Mouse (Mus musculus) MEL-GATA-1-ER (cell line): ENCODE measurements around the gene Bloc1s3.

ENCODE experiments used
- DNase-seq: peaks from one replicate; pipeline ENCODE4 v3.0.0-alpha.2; 2012; ENCODE audit warnings: low read depth; ENCODE audit errors: extremely low read depth

Gene Bloc1s3

DNA sequence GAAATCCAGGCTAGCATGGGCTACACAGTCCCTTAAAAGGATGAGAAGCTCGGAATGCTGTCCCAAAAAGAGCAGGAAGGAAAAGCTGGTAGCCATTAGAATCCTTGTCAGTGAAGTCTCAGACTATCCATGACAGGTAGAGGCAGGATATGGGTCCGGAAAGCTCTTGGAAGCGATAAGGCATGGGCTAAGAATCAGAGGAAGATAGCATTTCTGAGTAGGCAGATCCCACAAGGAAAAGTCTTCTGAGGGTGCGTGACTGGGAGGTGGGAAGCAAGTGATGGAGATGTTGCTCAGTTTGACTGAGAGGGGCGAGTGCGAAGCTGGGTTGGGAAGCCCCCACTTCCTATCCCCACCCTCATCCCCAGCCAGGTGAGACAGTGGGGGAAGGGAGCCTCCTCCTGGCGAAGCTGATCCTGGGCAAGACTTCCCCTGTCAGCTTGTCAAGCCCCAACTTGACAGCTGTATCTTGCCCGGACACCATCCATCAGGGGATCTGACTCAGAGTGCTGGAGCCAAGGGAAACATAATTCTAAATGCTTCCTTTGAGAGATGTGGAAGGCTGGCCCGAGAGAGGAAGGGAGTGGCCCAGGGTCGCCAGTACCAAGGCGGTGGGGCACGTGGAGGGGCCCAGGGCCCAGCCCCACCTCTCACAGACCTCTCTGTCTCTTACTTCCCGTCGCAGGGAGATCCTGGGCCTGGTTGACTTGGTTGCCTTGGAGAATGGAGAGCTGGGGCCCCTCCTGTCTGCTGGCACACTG lies 30.4 kb downstream of the Bloc1s3 start:
- DNase-seq, result no peak

DNA sequence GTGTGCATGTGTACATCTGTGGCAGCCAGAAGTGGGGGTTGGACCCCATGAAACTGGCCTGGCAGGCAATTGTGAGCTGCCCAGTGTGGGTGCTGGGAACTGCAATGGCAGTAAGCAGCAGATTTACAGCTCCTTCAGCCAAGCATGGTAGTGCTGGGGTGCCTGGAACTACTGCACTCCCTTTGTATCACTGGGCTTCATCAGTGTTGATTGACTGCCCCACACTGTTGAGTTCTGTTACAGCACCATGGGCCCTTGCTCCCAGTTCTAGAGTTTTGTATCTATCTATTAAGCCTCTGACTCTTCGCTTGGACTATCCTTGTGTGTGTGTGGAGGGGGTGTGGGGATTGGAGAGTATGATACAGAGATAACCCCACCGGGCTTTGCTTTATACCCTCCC lies 31.1 kb downstream of the Bloc1s3 start:
- no peak for DNase-seq

DNA sequence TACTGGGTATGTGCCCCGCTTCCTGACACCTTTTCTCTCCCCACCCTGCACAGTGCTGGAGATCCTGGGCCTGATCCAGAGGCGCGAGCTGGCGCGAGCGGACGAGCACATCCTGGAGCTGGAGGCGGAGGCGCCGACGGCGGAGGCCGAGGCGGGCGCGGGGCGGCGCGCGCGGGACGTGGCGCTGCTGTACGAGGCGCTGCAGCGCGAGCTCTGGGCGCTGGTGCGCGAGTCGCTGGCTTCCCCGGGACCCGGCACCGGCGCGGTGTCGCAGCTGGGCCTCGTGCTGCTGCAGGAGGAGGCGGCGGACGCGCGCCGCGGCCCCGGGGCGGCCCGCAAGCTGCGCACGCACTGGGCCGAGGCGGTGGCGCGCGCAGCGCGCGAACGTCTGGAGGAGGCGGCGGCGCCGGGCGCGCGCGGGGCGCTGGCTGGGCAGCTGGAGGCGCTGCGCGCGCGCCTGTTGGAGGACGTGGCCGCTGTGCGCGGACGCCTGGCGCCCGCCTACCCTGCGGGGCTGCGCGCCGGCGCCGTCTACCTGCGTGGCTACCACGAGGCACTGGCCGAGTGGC lies 34.2 kb downstream of the Bloc1s3 start:
- DNase-seq, result no peak

DNA sequence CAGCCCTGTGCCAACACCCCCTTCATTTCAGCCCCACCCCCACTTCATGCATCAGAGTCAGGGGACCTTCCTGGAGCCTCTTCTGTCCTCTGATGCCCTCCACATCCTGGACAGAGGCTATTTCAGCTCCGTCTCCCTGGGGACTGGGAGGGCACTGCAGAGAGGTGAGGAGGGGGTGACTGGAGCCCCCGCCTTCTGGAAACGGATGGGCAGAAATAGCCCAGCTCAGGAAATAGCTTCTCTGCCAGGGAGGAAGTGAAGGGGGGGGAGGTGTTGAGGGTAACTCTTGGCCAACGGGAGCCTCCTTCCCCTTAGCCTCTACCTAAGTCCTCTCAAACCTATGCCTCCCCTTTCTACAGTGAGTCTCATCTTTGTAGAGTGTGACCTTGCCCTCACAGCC lies 35.8 kb downstream of the Bloc1s3 start:
- DNase-seq, result no peak

DNA sequence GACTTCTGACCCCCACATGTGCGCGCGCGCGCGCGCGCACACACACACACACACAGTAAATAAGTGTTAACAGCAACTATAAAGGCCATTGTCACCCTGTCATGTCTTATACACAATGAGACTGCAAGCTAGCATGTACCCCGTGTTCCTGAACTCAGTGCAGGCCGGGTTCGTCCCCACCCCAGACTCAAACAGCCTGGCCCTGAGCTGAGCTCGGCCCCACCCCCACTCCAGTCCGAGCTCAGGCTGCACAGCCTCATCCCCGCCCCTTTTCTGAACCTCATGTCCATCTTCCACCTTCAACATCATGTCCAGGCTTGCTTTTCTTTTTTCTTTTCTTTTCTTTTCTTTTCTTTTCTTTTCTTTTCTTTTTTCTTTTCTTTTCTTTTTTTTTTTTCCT lies 37.9 kb downstream of the Bloc1s3 start:
- DNase-seq, result no peak

DNA sequence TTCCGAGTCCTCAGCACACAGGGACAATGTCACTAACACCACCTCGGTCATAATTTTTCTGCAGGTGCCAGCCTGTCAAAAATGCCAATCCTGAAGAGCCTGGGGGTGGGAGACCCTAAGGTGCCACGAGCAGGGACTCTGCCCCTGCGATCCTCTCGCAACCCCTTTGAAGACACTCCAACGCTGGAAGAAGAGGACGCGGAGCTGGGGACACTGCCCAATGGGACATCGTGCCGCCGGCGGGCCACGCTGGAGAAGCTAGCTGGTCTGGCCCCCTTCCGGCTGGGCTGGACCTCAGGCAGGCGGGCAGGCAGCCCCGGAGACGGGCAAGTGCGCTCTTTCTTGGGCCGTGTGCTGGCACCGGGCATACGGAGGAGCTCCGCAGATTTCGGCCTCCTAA lies 38.8 kb downstream of the Bloc1s3 start:
- DNase-seq, result no peak

DNA sequence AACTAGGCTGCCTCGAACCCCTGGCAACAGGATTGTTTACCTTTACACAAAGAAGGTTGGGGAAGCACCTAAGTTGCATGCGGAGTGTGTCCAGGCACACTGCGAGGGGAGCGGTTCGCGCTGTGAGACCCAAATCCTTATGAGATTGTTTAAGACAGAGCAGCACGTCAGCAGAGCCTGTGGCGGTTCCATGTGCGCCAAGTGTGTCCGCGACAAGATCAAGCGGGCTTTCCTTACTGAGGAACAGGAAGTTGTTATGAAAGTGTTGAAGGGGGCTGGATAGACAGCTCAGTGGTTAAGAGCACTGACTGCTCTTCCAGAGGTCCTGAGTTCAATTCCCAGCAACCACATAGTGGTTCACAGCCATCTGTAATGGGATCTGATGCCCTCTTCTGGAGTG lies 39.9 kb downstream of the Bloc1s3 start:
- no peak for DNase-seq

DNA sequence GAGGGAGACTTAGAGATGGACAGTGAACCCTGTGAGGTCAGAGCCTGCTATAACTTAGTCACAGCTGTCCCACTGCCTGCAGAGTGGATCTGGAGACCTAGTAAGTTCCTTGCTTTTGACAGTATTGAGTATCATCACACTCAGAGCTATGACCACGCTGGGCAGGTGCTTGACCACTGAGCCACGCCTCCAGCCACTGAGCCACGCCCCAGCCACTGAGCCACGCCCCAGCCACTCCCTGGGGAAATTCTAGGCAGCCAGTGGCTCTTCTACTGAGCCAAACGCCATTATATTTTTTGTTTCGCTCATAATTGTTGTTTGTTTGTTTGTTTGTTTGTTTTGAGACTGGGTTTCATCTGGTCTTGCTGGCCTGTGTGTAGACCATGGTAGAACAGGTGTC lies 40.5 kb downstream of the Bloc1s3 start:
- DNase-seq, result no peak

DNA sequence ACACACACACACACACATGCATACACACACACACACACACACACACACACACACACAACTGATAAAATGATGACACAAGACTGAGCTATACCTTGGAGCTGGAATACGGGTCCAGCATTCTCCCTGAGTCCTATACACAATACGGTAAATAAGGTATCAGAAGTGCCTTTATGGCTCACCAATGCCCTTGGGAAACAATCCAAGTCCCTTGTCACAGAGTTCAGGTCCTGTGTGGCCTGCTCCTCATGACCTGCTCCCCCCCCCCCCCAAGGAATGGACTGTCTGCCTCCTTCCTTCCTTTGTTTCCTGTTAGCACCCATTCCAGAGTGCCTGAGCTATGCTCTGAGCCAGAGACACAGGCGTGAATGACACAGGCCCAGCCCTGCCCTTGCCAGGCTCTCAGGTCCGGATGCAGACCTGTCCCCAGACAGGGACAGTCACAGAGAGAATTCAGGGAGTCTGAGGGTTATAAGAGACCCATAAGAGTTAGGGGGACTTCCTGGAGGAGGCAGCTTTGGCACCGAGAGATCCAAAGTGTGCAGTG lies 41.5 kb downstream of the Bloc1s3 start:
- DNase-seq, result no peak

DNA sequence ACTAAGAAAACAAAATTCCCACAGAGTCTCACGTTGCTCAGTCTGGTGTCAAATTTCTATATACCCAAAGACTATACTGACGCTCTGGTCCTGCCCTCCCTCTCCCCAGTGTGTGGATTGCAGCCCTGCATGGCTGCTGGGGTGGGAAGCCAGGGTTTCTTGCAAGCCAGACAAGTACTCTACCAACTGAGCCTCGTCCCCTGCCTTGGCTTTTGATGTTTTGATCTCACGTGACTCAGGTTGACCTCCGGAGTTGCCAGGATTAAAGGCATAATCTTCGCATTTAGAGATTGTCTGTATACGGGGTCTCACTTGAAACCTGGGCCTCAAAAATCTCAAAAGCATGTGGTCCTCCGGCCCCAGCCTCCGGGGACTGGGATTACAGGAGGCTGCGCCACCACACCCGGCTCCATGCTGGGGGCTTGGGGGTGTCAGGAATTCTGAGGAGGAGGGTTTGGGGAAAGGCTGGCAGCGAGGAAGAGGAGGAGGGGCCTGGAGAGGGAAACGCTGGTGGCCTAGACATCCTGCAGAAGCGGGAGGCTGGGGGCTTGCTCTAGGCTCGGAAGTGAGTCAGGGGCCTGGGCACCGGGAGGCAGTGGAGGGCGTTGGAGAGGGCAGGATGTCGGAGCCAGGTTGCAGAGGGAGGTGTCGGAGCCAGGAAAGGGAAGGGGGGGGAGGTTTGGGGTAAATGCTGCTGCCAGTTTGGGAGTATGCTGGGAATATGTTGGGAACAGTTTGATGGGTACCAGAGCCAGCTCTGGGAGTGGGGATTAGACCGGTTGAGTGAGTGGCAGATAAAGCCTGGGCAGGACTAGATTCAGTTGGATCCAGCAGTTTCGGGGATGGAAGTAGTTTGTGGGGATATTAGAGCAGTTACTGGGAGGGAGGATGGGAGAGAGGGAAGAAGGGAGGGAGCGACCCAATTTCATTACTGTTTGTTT lies 43.5 kb downstream of the Bloc1s3 start:
- DNase-seq, result no peak

DNA sequence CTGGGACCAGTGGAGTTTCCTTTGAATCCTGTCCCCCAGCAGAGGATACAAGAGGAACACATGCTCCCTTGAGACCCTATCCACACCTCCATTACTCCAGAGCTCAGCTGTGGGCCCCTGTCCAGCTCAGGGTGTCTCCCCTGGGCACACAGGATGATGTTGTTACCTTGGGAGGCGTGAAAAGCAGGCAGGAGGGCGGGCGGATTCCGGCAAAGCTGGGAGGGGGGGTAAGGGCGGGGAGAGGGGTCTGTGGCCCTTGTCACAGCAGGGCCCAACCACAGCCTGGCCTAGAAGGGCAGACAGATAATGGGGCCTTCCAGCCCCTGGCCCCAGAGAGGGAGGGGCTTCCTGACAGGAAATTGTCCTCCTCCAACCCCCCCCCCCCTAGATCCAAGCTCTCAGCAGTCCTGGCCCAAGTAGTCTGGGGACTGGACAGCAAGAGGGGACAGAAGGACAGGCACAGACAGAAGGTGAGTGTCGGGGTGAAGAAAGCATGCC lies 45.2 kb downstream of the Bloc1s3 start, which contains the start of gene Exoc3l2:
Gene Exoc3l2 (plus strand): TSS at position 448 of the 498 bp plus-strand sequence.
- no peak for DNase-seq

DNA sequence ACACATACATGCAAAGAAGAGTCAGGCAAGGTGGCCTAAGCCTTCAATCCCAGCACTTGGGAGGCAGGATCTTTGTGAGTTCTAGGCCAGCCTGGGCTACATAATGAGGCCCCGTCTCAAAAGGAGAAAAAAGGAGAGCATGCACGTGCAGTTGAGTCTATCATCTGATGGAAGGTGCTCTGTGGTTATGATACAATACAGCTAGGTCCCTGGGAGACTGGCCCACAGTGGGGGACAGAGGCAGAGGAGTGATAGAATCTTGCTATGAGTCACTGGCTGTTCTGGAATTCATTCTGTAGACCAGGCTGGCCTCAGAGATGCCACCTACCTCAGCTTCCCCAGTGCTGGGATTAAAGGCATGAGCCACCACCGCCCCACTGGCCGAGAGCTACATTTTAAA lies 45.7 kb downstream of the Bloc1s3 start:
- DNase-seq, result no peak

DNA sequence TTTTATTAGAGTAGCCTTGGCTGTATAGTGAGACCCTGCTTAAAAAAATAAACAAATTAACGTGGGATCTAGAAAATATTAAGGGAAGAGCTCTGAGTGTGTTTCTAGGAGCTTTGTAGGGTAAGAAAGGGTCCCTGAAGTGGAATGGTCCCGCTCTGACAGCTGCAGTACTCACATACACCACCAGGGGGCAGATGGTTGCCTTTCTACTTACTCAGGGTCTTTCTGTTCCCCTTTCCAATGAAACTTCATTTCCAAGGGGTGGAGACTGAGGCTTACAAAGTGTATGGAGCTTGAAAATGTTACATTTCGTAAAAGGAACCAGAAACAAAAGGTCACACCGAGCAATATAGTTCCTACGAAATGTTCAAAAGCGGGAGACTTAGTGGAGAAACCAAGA lies 46.7 kb downstream of the Bloc1s3 start:
- DNase-seq, result peak; percentile 69

DNA sequence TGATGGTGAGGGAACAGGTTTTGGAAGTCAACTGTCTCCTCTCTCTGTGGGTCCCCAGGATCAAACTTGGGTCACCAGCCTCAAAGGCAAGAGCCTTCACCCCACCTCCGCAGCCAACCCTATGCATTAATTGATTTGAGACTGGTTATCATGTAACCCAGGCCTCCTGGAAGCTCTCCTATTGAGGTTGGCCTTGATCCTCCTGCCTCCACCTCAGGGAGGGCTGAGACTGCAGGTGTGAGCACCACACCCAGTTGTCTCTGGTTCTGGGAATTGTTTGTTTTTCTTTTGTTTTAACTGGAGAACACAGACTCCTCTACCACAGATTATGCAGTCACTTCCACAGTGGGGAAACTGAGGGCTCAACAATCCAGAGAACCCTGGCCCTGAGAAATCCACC lies 47.7 kb downstream of the Bloc1s3 start:
- DNase-seq, result no peak

DNA sequence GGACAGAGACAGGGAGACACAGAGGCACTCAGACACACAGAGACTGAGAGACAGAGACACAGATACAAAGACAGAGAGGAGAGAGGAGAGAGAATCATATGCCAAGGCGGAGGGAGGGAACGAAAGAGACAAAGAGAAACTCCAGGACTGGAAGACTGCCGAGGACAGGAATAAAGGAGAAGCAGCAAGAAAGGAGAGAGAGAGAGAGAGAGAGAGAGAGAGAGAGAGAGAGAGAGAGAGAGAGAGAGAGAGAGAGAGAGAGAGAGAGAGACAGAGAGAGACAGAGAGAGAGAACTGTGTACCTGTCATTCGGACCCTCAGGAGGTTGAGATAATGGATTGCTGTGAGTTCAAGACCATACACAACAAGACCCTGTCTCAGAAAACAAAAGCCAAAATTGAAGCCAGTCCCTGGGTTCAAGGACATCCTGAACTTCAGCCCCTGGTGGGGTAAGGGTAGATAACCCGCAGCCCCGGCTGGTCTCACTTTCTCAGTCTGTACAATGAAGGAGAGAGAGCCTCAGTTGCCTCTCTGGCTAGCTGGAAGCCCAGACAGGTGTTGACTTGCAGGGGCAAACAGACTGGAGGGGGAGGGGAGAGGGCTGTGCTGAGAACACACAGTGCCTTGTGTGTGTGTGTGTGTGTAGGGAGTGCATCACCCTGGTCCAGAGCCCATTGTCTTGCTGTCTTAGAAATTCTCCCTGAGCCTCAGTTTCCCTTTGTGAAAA lies 48.9 kb downstream of the Bloc1s3 start:
- no peak for DNase-seq

DNA sequence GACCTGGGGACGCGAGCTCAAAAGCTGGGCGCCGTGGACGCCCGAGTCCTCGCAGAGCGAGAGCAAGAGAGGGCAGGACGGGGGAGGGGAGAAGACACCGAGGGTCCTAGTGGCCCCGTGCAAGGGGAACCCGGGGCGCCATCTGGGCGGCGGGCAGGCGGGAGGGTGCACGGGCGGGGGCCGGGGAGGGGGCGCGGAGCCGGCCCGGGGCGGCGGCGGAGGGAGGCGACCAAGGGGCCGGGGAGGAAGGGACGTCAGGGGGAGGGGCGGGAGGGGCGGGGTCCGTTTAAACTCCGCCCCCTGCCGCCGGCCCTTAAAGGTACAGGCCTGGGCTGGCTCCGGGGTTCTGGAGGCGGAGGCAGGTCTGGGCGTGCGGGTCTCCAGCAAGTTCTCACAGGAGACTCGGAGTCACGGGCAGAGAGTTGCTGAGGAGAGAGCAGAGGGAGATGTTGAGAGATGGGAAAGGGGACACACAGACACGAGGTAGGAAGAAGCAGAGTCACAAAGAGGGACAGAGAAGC lies 49.5 kb downstream of the Bloc1s3 start, which contains the start of gene Mark4:
Gene Mark4 (minus strand): TSS at position 231 of the 521 bp plus-strand sequence.
- DNase-seq, result peak; percentile 59

DNA sequence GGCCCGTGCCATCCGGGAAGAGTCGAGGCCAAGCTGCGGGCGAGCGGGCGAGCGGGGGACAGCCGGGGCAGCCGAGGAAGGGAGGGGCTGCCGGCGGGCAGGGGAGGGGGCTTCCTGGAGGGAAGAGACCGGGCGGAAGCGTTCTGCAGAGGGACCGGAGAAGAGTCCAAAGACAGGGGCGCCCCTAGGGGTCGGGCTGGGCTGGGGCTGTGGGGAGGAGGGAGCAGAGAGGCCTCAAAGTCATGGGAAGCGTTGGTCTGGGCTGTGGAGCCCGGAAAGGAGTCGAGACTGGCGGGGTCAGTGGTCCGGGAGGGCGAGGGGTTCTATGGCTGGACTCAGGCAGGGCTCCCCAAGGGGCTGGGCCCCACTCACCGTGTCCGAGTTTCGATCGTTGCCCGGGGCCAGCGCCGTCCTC lies 50.1 kb downstream of the Bloc1s3 start:
- no peak for DNase-seq

DNA sequence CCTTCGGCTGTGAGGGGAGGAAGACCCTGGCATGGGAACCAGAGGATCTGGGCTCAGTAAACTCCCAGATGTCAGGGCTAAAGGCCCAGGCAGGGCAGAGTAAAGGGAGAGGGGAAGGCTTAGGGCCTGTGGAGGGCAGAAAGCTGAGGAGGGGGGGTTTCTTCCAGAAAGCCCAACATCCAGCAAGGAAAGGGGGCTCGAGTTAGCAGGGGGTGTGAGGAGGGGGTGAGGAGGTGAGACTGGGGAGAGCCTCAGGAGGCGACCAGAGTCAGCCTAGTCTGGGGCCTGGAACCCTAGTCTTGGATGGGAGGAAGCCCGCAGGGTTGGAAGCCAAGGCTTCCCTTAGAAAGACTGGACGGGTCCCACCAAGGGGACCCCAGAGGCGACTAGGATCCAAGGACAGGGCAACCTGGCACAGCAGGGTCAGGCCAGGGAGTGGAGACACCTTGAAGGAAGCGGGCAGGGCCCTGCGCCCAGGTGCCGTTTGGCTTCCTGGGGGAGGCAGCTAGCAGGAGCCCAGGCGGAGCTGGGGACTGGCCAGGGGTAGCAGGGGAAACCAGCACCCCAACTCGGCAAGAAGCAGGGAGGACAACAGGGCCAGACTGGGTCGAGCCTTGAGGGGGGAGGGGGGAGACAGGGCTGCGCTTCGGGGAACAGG lies 50.6 kb downstream of the Bloc1s3 start:
- no peak for DNase-seq

DNA sequence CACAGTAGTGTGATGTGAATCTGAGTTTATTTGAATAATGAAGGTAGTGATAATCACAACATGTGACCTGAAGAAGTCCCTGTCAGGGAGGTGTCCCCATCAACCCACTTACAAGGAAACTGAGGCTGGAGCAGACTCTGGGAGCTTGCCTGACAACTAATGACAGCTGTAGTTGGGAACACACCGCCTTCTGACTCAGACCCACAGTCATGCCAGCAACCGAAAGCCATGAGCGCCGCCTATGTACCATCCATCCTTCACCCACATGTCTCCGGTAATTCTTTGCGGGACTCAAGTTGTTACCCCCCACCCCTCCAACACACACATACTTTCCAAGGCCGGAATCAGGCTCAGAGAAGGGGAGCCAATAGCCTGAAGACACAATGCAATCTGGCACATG lies 51.5 kb downstream of the Bloc1s3 start:
- DNase-seq, result no peak
